ENCODE assay signal across 23 mouse cellular contexts in genomic region chr6:8771539-8771938, GRCm38 (mm10). TPM values are rescaled to one million over a fixed set of nuclear protein-coding genes. Genes with fewer than 3 reads are reported as not detected.
DNase-seq lines count a peak whose midpoint lies in the region; ATAC-seq lines count a peak whose summit lies in the region.
"Had no signal": no experiment of that assay in that cellular context is flagged by ENCODE, and none has a peak within 500 bp of the region (broad histone marks: within the 10 kb centered on the region; RNA-seq: fewer than 3 reads in every experiment).

No protein-coding gene starts in this region.

- H3K27ac ChIP-seq in liver, embryonic 16.5 days (ENCODE audit: low read length), result 0 out of 2 replicates have a peak overlapping the region, but pooled peaks have one; percentile 16
- no peak overlapping the region for H3K27ac ChIP-seq in forebrain, embryonic 16.5 days (ENCODE audit: low read length)
- H3K27ac ChIP-seq: embryonic facial prominence, embryonic 12.5 days; forebrain, embryonic 12.5 days; gastrocnemius, adult 2 months; hindbrain, embryonic 15.5 days had no signal

- no peaks in the 10 kb centered on the region for H3K36me3 ChIP-seq in liver, embryonic 16.5 days (ENCODE audit: control insufficient read depth, insufficient read depth)
- H3K36me3 ChIP-seq in megakaryocyte, embryonic 14.5 days (replicated peaks; ENCODE audit: low read length), result peaks cover 13% of the 10 kb centered on the region
- no peaks in the 10 kb centered on the region for H3K36me3 ChIP-seq in forebrain, embryonic 16.5 days (ENCODE audit: control insufficient read depth, insufficient read depth)
- H3K36me3 ChIP-seq: embryonic facial prominence, embryonic 12.5 days; forebrain, embryonic 12.5 days had no signal

- DNase-seq in liver, result no peak
- peak; percentile 72 for DNase-seq in 416B (ENCODE audit: low read depth)
- DNase-seq in adrenal gland, postnatal 10 days, result no peak
- no peak for DNase-seq in frontal cortex, adult 2 months (ENCODE audit: extremely low spot score in 1 of 2, low spot score in 1 of 2)
- DNase-seq: adrenal gland, postnatal 25 days; cerebellum, adult 2 months; cerebellum, postnatal 10 days; embryo, embryonic 11 days; forebrain, postnatal 0 days; gastrocnemius, adult 2 months; gastrocnemius, postnatal 36 days; heart, adult 18-20 months had no signal

- H3K4me2 ChIP-seq in liver, embryonic 16.5 days (ENCODE audit: low read depth, low read length), result no peak overlapping the region
- H3K4me2 ChIP-seq in forebrain, embryonic 16.5 days (ENCODE audit: low read length), result no peak overlapping the region
- H3K4me2 ChIP-seq: embryonic facial prominence, embryonic 12.5 days; forebrain, embryonic 12.5 days; heart, embryonic 11.5 days; hindbrain, embryonic 15.5 days had no signal

- no peak overlapping the region for H3K9ac ChIP-seq in liver, embryonic 16.5 days (ENCODE audit: low read depth, low read length)
- no peak overlapping the region for H3K9ac ChIP-seq in forebrain, embryonic 16.5 days (replicated peaks; ENCODE audit: low read depth, low read length)
- H3K9ac ChIP-seq: embryonic facial prominence, embryonic 12.5 days; forebrain, embryonic 12.5 days; forebrain, postnatal 0 days; hindbrain, embryonic 15.5 days had no signal

- no peak overlapping the region for H3K4me3 ChIP-seq in liver, embryonic 16.5 days (ENCODE audit: low read depth, low read length)
- H3K4me3 ChIP-seq in megakaryocyte, embryonic 14.5 days (replicated peaks), result peak overlapping the region; percentile 78
- no peak overlapping the region for H3K4me3 ChIP-seq in forebrain, embryonic 16.5 days (replicated peaks; ENCODE audit: low read length)
- H3K4me3 ChIP-seq: embryonic facial prominence, embryonic 12.5 days; forebrain, embryonic 12.5 days; gastrocnemius, adult 2 months; hindbrain, embryonic 15.5 days had no signal

- no peaks in the 10 kb centered on the region for H3K9me3 ChIP-seq in liver, embryonic 16.5 days (replicated peaks; ENCODE audit: control insufficient read depth, low read length)
- H3K9me3 ChIP-seq in megakaryocyte, embryonic 14.5 days, result no peaks in the 10 kb centered on the region
- H3K9me3 ChIP-seq in forebrain, embryonic 16.5 days (ENCODE audit: control insufficient read depth, low read length), result no peaks in the 10 kb centered on the region
- H3K9me3 ChIP-seq: embryonic facial prominence, embryonic 12.5 days; forebrain, embryonic 12.5 days; hindbrain, embryonic 15.5 days had no signal

- no peak for ATAC-seq in liver, embryonic 16.5 days (ENCODE audit: low read depth)
- peak; percentile 61 for ATAC-seq in common myeloid progenitor, adult 5-6 weeks (replicated peaks; ENCODE audit: low read depth, poor library complexity, severe bottlenecking)
- no peak for ATAC-seq in forebrain, embryonic 16.5 days
- ATAC-seq: activated CD4-positive, CD25-positive, alpha-beta regulatory T cell, adult 4 months; forebrain, postnatal 0 days; Patski had no signal

- H3K4me1 ChIP-seq in liver, embryonic 16.5 days (ENCODE audit: control insufficient read depth, low read depth, low read length), result no peaks in the 10 kb centered on the region
- H3K4me1 ChIP-seq in megakaryocyte, embryonic 14.5 days, result peaks cover 61% of the 10 kb centered on the region
- no peaks in the 10 kb centered on the region for H3K4me1 ChIP-seq in forebrain, embryonic 16.5 days (replicated peaks; ENCODE audit: control insufficient read depth, insufficient read depth, low read length)
- H3K4me1 ChIP-seq: embryonic facial prominence, embryonic 12.5 days; forebrain, embryonic 12.5 days had no signal

- no peaks in the 10 kb centered on the region; the same call in 1 of the 2 replicates for H3K27me3 ChIP-seq in liver, embryonic 16.5 days (ENCODE audit: control insufficient read depth, insufficient read depth, low read depth, low read length)
- no peaks in the 10 kb centered on the region for H3K27me3 ChIP-seq in megakaryocyte, embryonic 14.5 days (replicated peaks)
- no peaks in the 10 kb centered on the region for H3K27me3 ChIP-seq in forebrain, embryonic 16.5 days (replicated peaks; ENCODE audit: control insufficient read depth, insufficient read depth, low read length)
- H3K27me3 ChIP-seq: embryonic facial prominence, embryonic 12.5 days; forebrain, embryonic 12.5 days; hindbrain, embryonic 15.5 days; Patski had no signal

- 16% methylated on average over 7 of the region's 7 CpGs for WGBS in liver, embryonic 16.5 days (ENCODE audit: insufficient replicate concordance)
- whole genome bisulfite sequencing in forebrain, embryonic 16.5 days, result 90% methylated on average over 7 of the region's 7 CpGs

RNA-seq across cellular contexts. Expression of gene Ica1, which starts 6.7 kb away (rescaled TPM):
- 5.5 and 5.6 TPM in 2 replicates for polyA plus RNA-seq in liver, embryonic 16.5 days (2015; fragmentation: Nextera tagmentation; extraction: Ambion mirVana)
- 27.6 and 28.1 TPM in 2 replicates for total RNA-seq in common myeloid progenitor, adult 5-6 weeks (2017)
- 14.6 and 48.6 TPM in 2 replicates for polyA plus RNA-seq in megakaryocyte, embryonic 14.5 days (2012; ENCODE audit: insufficient read depth, low replicate concordance)
- 51.6 and 55.6 TPM in 2 replicates for polyA plus RNA-seq in forebrain, embryonic 16.5 days (2015; fragmentation: Nextera tagmentation; extraction: Ambion mirVana)
- total RNA-seq in adrenal gland, postnatal 10 days (2021), result 10 to 100 TPM; 17.5 to 25.5 TPM
- polyA plus RNA-seq in frontal cortex, adult 2 months (2012; rRNA removed), result 37.3 and 40.2 TPM in 2 replicates
- total RNA-seq: MEL had no signal
